Mouse (Mus musculus): Measurements from ENCODE around the gene A930004D18Rik.

DNA sequence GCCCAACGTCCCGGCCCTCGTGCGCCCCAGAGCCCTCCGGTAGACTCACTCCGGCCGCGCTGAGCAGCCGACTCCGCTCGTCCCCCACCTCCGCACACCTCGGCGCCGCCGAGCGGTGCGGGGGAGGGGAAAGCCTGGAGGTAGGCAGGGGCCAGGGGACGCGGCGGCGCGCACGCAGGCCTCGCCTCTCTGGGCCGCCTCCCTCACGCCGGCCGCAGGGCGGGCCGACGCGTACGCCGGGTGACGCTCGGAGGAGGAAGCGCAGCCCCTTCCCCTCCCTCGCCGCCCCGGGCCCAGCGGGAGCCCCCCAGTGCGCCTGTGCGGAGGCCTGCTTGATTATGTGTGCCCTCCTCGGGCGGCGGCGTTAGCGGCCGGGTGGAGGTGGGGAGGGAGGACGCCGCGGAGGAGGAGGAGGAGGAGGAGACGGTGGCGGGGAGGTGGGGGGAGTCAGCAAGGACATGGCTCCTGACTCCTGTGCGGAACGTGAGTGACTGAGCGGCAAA is 26.9 kb upstream of the A930004D18Rik start:
- TF ChIP-seq CTCF (conservative IDR thresholded peaks at IDR 0.05; ENCODE audit: low read length) (no peak), NANOG (IDR thresholded peaks at IDR 0.05; ENCODE audit: borderline replicate concordance, low read length) (no peak), POU5F1 (IDR thresholded peaks at IDR 0.05; ENCODE audit: borderline replicate concordance, low read length) (no peak)
